Mouse (Mus musculus) myocyte (in vitro differentiated cells): ENCODE data around the gene Klf9. TPM values are rescaled to one million over a fixed set of nuclear protein-coding genes. Genes with fewer than 3 reads are reported as not detected.

Experiments
- H3K27me3 ChIP-seq: one replicate; pipeline ENCODE4 v1.6.1; 2011; ENCODE audit not compliant: control insufficient read depth, insufficient read depth, insufficient read length
- H3K36me3 ChIP-seq: one replicate; pipeline ENCODE4 v1.6.1; 2011; ENCODE audit not compliant: control insufficient read depth, insufficient read depth
- H3K4me2 ChIP-seq: one replicate; pipeline ENCODE4 v1.6.1; 2011; ENCODE audit warnings: low read depth, control low read depth
- H3K4me3 ChIP-seq: one replicate; pipeline ENCODE4 v1.5.1; 2011; ENCODE audit warnings: mild to moderate bottlenecking, control low read depth, moderate library complexity
- H3K79me2 ChIP-seq: one replicate; pipeline ENCODE4 v1.6.1; 2011; ENCODE audit not compliant: control insufficient read depth, insufficient read depth
- H3ac ChIP-seq: one replicate; pipeline ENCODE4 v1.6.1; 2011; ENCODE audit not compliant: control insufficient read depth, insufficient read length
- CEBPB ChIP-seq: IDR thresholded peaks from 2 replicates; pipeline ENCODE4 v1.6.1; 2011; ENCODE audit warnings: mild to moderate bottlenecking, moderate library complexity; ENCODE audit not compliant: poor library complexity, insufficient read depth, severe bottlenecking
- E2F4 ChIP-seq: IDR thresholded peaks from one replicate; pipeline ENCODE4 v1.6.1; 2011; ENCODE audit warnings: mild to moderate bottlenecking, control low read depth, moderate library complexity; ENCODE audit not compliant: insufficient read depth
- MAX ChIP-seq: IDR thresholded peaks from one replicate; pipeline ENCODE4 v1.6.1; 2011; ENCODE audit warnings: low read depth, mild to moderate bottlenecking, control low read depth
- MYOD1 ChIP-seq, 3 experiments: IDR thresholded peaks; one replicate each; pipeline ENCODE4 v1.6.1; 2011; ENCODE audit warnings: control low read depth in 2 of 3, low read depth in 2 of 3, mild to moderate bottlenecking in 2 of 3, moderate library complexity in 1 of 3; ENCODE audit not compliant: insufficient read length in 2 of 3, control insufficient read depth in 1 of 3
- MYOG ChIP-seq, 3 experiments: IDR thresholded peaks; one replicate each; pipeline ENCODE4 v1.6.1; 2011; ENCODE audit warnings: control low read depth in 2 of 3, low read depth in 2 of 3, mild to moderate bottlenecking in 2 of 3; ENCODE audit not compliant: insufficient read length in 2 of 3, control insufficient read depth in 1 of 3, insufficient read depth in 1 of 3
- POLR2A ChIP-seq: IDR thresholded peaks from one replicate; pipeline ENCODE4 v1.6.1; 2011; ENCODE audit warnings: low read depth, mild to moderate bottlenecking, control low read depth, moderate library complexity; ENCODE audit not compliant: insufficient read length
- POLR2AphosphoS2 ChIP-seq: IDR thresholded peaks from one replicate; pipeline ENCODE4 v1.6.1; 2011; ENCODE audit warnings: low read depth, control low read depth; ENCODE audit not compliant: insufficient read length
- REST ChIP-seq: IDR thresholded peaks from one replicate; pipeline ENCODE4 v1.6.1; 2011; ENCODE audit warnings: mild to moderate bottlenecking, control low read depth, moderate library complexity; ENCODE audit not compliant: insufficient read depth, insufficient read length
- SRF ChIP-seq: IDR thresholded peaks from one replicate; pipeline ENCODE4 v1.6.1; 2011; ENCODE audit warnings: low read depth; ENCODE audit not compliant: control insufficient read depth, insufficient read length
- TCF12 ChIP-seq: IDR thresholded peaks from one replicate; pipeline ENCODE4 v1.6.1; 2011; ENCODE audit warnings: mild to moderate bottlenecking, control low read depth; ENCODE audit not compliant: poor library complexity, insufficient read depth, severe bottlenecking
- TCF3 ChIP-seq: IDR thresholded peaks from one replicate; pipeline ENCODE4 v1.6.1; 2011; ENCODE audit warnings: low read depth, control low read depth; ENCODE audit not compliant: insufficient read length
- USF1 ChIP-seq: IDR thresholded peaks from one replicate; pipeline ENCODE4 v1.6.1; 2011; ENCODE audit warnings: low read depth, mild to moderate bottlenecking, control low read depth, moderate library complexity
- polyA plus RNA-seq: library from polyadenylated mRNA; unstranded; fragments of >200 nt; fragmentation: generic; extraction: Trizol; gene quantifications from one replicate; pipeline ENCODE4 v1.2.1, GENCODE M21; 2012; ENCODE audit warnings: missing spikeins

Klf9 gene
- polyA plus RNA-seq, 1 experiment = 7.1 TPM

DNA sequence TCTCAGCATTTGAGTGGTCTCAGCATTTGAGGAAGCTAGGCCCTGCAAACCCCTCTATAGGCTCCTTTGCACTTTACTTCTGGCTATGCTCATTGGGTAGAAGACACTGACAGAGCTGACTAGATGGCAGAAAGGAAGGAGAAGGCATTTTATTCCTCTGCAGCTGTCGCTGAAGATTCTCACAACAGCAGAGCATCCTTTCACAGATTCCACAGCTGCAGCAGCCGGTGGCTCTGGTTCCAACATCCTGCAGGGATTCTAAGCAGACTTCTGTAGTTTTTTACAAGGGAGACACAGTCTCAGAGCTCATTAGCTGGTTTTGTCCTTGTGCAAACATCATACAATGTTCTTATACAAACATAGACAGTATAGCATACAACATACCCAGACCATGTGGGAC lies 33.7 kb upstream of the Klf9 start:
- H3K4me3 ChIP-seq = no peak overlapping the region
- no peak overlapping the region for H3ac ChIP-seq
- no peak overlapping the region for H3K4me2 ChIP-seq
- no peaks in the 10 kb centered on the region for H3K36me3 ChIP-seq
- TF ChIP-seq POLR2A = no peak
- no peak for TF ChIP-seq TCF12
- TF ChIP-seq CEBPB = no peak
- no peak for TF ChIP-seq E2F4
- TF ChIP-seq POLR2AphosphoS2 = no peak
- TF ChIP-seq SRF = no peak
- TF ChIP-seq MYOD1 (IDR thresholded peaks at IDR 0.05; ENCODE audit: control insufficient read depth in 1 of 3, insufficient read length in 2 of 3, low read depth in 2 of 3) = no peak
- TF ChIP-seq TCF3 = no peak
- no peak for TF ChIP-seq REST
- TF ChIP-seq MYOG (IDR thresholded peaks at IDR 0.05; ENCODE audit: control insufficient read depth in 1 of 3, insufficient read depth in 1 of 3, insufficient read length in 2 of 3, low read depth in 2 of 3) = no peak
- TF ChIP-seq USF1 = no peak
- no peak for TF ChIP-seq MAX
- no peaks in the 10 kb centered on the region for H3K79me2 ChIP-seq
- no peaks in the 10 kb centered on the region for H3K27me3 ChIP-seq

DNA sequence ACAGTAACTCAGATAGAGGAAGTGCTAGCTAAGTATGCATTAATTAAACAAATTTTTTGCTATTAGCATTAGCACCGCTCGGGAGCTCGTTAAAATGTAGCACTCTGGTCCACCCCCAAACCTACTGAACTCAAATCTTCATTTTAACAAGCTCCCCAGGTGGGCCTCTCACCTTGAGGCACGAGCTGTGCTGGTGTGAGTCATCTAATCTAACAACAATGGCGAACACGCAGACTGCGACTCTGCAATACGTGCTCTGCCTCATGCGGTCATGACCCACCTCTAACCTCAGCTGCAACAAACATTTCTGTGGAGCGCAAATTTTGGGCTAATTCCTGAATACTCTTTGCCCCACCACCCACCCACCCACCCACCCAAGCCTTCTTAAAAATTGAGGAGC lies 19.2 kb upstream of the Klf9 start:
- Histone ChIP-seq H3K36me3 (no peaks in the 10 kb centered on the region), H3K27me3 (no peaks in the 10 kb centered on the region), H3ac (no peak overlapping the region), H3K4me2 (no peak overlapping the region), H3K4me3 (no peak overlapping the region), H3K79me2 (no peaks in the 10 kb centered on the region)
- TF ChIP-seq MYOG (IDR thresholded peaks at IDR 0.05; ENCODE audit: control insufficient read depth in 1 of 3, insufficient read depth in 1 of 3, insufficient read length in 2 of 3, low read depth in 2 of 3) (no peak), CEBPB (no peak), POLR2AphosphoS2 (no peak), TCF3 (no peak), MYOD1 (IDR thresholded peaks at IDR 0.05; ENCODE audit: control insufficient read depth in 1 of 3, insufficient read length in 2 of 3, low read depth in 2 of 3) (no peak), POLR2A (no peak), SRF (no peak), USF1 (no peak), REST (no peak), MAX (no peak), E2F4 (no peak), TCF12 (no peak)

DNA sequence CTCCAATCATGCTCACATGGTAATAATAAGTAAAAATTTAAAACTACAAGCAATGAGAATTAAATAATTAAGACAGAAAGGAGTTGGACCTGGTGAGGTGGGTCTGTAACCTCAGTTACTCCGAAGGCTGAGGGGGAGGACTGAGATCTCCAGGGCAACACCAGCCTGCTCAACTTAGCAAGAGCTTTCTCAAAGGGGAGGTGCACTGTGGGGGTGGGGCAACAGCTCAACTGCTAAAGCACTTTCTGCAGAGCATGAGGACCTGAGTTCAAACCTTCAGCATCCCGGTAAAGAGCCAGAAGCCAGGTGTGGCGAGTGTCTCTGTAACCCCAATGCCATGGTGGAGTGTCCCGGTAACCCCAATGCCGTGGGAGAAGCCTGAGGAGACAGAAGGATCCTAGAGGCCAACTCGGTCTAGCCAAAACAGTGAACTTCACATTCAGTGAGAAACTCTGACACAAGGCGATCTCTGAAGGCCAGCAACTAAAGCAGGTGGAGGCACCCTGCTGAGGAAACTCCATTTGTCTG lies 16.9 kb upstream of the Klf9 start:
- Histone ChIP-seq H3K4me2 (no peak overlapping the region), H3K79me2 (no peaks in the 10 kb centered on the region)
- TF ChIP-seq TCF3 = no peak

DNA sequence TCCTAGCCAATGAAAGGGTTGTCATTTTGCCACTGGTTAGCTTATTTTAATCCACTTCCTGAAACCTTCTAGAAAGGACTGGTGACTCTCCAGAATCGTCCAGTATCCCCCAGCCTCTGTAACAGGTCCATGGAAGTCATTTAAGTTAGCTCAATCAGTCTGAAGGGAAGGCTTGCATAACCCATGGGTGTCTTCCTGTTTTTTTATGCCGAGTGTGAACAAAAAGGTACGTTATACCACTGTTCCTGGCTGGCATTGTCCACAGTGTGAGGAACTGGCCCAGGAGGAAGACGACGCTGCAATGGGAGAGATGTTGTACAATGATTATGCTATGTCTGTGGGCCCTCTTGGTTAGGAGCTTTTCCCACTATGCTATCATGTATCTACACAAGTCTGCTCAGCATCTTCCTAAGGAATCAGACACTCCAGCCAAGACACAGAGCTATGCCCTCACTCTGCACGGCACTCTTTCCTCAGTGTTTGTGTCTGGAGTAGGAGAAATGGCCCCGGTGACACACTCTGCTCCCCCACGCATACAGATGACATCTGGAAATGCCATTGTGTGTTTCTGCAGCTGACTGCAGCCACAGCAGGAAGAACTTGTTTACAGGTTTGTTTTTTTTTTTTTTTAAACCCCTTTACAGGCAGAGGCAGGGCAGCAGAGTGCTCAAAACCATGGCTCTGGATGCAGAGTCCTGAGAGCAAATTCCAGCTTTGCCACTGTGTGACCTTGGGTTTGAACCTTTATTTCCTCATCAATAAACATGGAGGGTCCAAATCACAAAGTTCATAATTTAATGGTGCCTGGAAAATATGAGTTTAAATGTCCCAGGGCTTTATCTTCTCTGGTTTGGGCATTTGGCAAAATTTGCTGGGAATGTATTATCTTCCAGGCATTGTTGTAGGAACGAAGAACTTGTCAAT lies 15.5 kb upstream of the Klf9 start:
- Histone ChIP-seq H3K4me2 (no peak overlapping the region), H3K79me2 (no peaks in the 10 kb centered on the region), H3K4me3 (no peak overlapping the region), H3K27me3 (no peaks in the 10 kb centered on the region), H3K36me3 (no peaks in the 10 kb centered on the region), H3ac (no peak overlapping the region)
- TF ChIP-seq MYOD1 (IDR thresholded peaks at IDR 0.05; ENCODE audit: control insufficient read depth in 1 of 3, insufficient read length in 2 of 3, low read depth in 2 of 3) (no peak), TCF3 (no peak), SRF (no peak), CEBPB (no peak), E2F4 (no peak), MAX (no peak), TCF12 (no peak), USF1 (no peak), REST (no peak), POLR2A (no peak), MYOG (IDR thresholded peaks at IDR 0.05; ENCODE audit: control insufficient read depth in 1 of 3, insufficient read depth in 1 of 3, insufficient read length in 2 of 3, low read depth in 2 of 3) (no peak), POLR2AphosphoS2 (no peak)

More for the DNA sequence above, 16.9 kb upstream of the Klf9 start:
- H3K4me3 ChIP-seq = no peak overlapping the region
- H3ac ChIP-seq = no peak overlapping the region
- no peaks in the 10 kb centered on the region for H3K36me3 ChIP-seq
- H3K27me3 ChIP-seq = no peaks in the 10 kb centered on the region

DNA sequence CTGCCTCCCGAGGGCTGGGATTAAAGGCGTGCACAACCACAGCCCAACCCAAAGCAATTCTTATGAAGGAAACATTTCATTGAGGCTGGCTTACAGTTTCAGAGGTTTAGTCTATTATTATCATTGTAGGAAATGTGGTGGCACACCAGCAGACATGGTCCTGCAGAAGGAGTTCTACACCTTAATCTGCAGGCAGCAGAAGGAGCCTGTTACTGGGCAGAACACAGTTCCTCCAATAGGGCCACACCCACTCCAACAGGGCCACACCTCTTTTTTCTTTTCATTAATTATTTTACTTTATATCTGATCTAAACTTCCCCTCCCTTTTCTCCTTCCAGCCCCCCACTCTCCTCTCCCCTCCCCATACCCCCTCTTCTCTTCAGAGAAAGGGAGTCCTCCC lies 11.1 kb upstream of the Klf9 start:
- H3K4me2 ChIP-seq = no peak overlapping the region
- no peaks in the 10 kb centered on the region for H3K79me2 ChIP-seq
- H3K4me3 ChIP-seq = no peak overlapping the region
- no peaks in the 10 kb centered on the region for H3K27me3 ChIP-seq
- no peak overlapping the region for H3ac ChIP-seq
- TF ChIP-seq POLR2A (no peak), MAX (no peak), MYOG (IDR thresholded peaks at IDR 0.05; ENCODE audit: control insufficient read depth in 1 of 3, insufficient read depth in 1 of 3, insufficient read length in 2 of 3, low read depth in 2 of 3) (no peak), E2F4 (no peak)
- H3K36me3 ChIP-seq = no peaks in the 10 kb centered on the region
